Mouse (Mus musculus): Measurements from ENCODE around the gene Erc1. TPM values are rescaled to one million over a fixed set of nuclear protein-coding genes. Genes with fewer than 3 reads are reported as not detected.

The Erc1 gene
- total and polyA plus RNA-seq, 3 experiments, result 5.3 to 20.2 (median 18.0) TPM

Other genes with a start within 250 kb of the Erc1 start
- gene Rad52, start 54.5 kb upstream of the Erc1 start, total RNA-seq (2021), result 10 to 100 TPM; 14.0 to 15.1 TPM
- gene Rad52, start 54.5 kb upstream of the Erc1 start, polyA plus RNA-seq (2012; rRNA removed), result 16.5 and 25.9 TPM in 2 replicates
- 100 to 1,000 TPM; 140 to 212 TPM for gene Wnk1, start 190.5 kb upstream of the Erc1 start, total RNA-seq (2021)
- 77.1 and 97.5 TPM in 2 replicates for gene Wnk1, start 190.5 kb upstream of the Erc1 start, polyA plus RNA-seq (2012; rRNA removed)
- gene Ninj2, start 245.2 kb upstream of the Erc1 start, total RNA-seq (2021), result not detected
- not detected in 2 replicates for gene Ninj2, start 245.2 kb upstream of the Erc1 start, polyA plus RNA-seq (2012; rRNA removed)